Mouse (Mus musculus) embryonic facial prominence, embryonic 12.5 days (tissue): ENCODE data around the gene Slc4a8. TPM values are rescaled to one million over a fixed set of nuclear protein-coding genes. Genes with fewer than 3 reads are reported as not detected.

Experiments
- ATAC-seq: fragments of 200-750 bp; cut with Nextera tagmentation; 2 replicates; pipeline ENCODE4 v1.8.0; 2017; ENCODE audit not compliant: insufficient number of reproducible peaks, insufficient read depth, low FRiP score, low TSS enrichment
- H3K27ac ChIP-seq: fragments of 300-500 bp; sonication (generic); 2 replicates; pipeline ENCODE4 v1.5.1; 2016; ENCODE audit warnings: mild to moderate bottlenecking
- H3K27me3 ChIP-seq: fragments of 300-500 bp; sonication (generic); 2 replicates; pipeline ENCODE4 v1.6.1; 2016; ENCODE audit warnings: mild to moderate bottlenecking, moderate library complexity
- H3K36me3 ChIP-seq: fragments of 300-500 bp; sonication (generic); 2 replicates; pipeline ENCODE4 v1.6.1; 2016; ENCODE audit warnings: mild to moderate bottlenecking
- H3K4me1 ChIP-seq: fragments of 300-500 bp; sonication (generic); 2 replicates; pipeline ENCODE4 v1.6.1; 2016
- H3K4me2 ChIP-seq: fragments of 300-500 bp; sonication (generic); replicated peaks from 2 replicates; pipeline ENCODE4 v1.6.1; 2016; ENCODE audit warnings: mild to moderate bottlenecking, moderate library complexity
- H3K4me3 ChIP-seq: fragments of 300-500 bp; sonication (generic); 2 replicates; pipeline ENCODE4 v1.5.1; 2016; ENCODE audit warnings: mild to moderate bottlenecking
- H3K9ac ChIP-seq: fragments of 300-500 bp; sonication (generic); 2 replicates; pipeline ENCODE4 v1.6.1; 2016; ENCODE audit warnings: mild to moderate bottlenecking, moderate library complexity
- H3K9me3 ChIP-seq: fragments of 300-500 bp; sonication (generic); 2 replicates; pipeline ENCODE4 v1.6.1; 2016; ENCODE audit warnings: mild to moderate bottlenecking, moderate library complexity
- WGBS: fragments of 180-500 bp; shearing (Covaris S2); methylation state at CpG from one replicate; pipeline ENCODE4 v1.1.7; 2016; 5-methylcytosine and 5-hydroxymethylcytosine counted together
- polyA plus RNA-seq: library from polyadenylated mRNA; unstranded; fragments of >200 nt; fragmentation: Nextera tagmentation; extraction: Ambion mirVana; gene quantifications from 2 replicates; pipeline ENCODE4 v1.2.1, GENCODE M21; 2016

Slc4a8 gene
- polyA plus RNA-seq = 7.3 and 8.4 TPM in 2 replicates

GRCm38 (mm10) chr15:100761419-100762185 lies at the start of gene Slc4a8:
TSS of gene Slc4a8 (plus strand) at chr15:100761747.
- H3K4me1 ChIP-seq = peaks cover 16% of the 10 kb centered on the region
- H3K4me2 ChIP-seq = peak within 1 kb of the TSS; percentile 92
- H3K4me3 ChIP-seq = peak within 1 kb of the TSS; percentile 65
- no peaks in the 10 kb centered on the region for H3K36me3 ChIP-seq
- under 1% methylated on average over 61 of the region's 64 CpGs for WGBS
- H3K27ac ChIP-seq = peak within 1 kb of the TSS; percentile 73
- H3K9me3 ChIP-seq = no peaks in the 10 kb centered on the region
- H3K9ac ChIP-seq = peak within 1 kb of the TSS; percentile 66
- peak; percentile 94 for ATAC-seq
- 0 out of 2 replicates have a peak, but pooled peaks cover 5% of the 10 kb centered on the region for H3K27me3 ChIP-seq

GRCm38 (mm10) chr15:100714470-100714869 lies 47.1 kb upstream of the Slc4a8 start:
- Histone ChIP-seq H3K27ac (no peak overlapping the region), H3K9me3 (no peaks in the 10 kb centered on the region), H3K9ac (no peak overlapping the region), H3K4me1 (no peaks in the 10 kb centered on the region), H3K4me2 (no peak overlapping the region), H3K27me3 (no peaks in the 10 kb centered on the region), H3K36me3 (no peaks in the 10 kb centered on the region), H3K4me3 (no peak overlapping the region)
- no peak for ATAC-seq
- WGBS = 85% methylated on average over 8 of the region's 8 CpGs

- ATAC-seq = no peak
- Histone ChIP-seq H3K9ac (no peak overlapping the region), H3K9me3 (no peaks in the 10 kb centered on the region), H3K4me2 (no peak overlapping the region), H3K27me3 (no peaks in the 10 kb centered on the region), H3K4me3 (no peak overlapping the region), H3K36me3 (no peaks in the 10 kb centered on the region), H3K27ac (no peak overlapping the region), H3K4me1 (no peaks in the 10 kb centered on the region)
- 65% methylated on average over 9 of the region's 9 CpGs for WGBS
Measured at GRCm38 (mm10) chr15:100715399-100715993, 46.1 kb upstream of the Slc4a8 start.

GRCm38 (mm10) chr15:100717933-100718332 lies 43.6 kb upstream of the Slc4a8 start:
- Histone ChIP-seq H3K4me1 (no peaks in the 10 kb centered on the region), H3K9ac (no peak overlapping the region), H3K36me3 (no peaks in the 10 kb centered on the region), H3K9me3 (no peaks in the 10 kb centered on the region), H3K27me3 (no peaks in the 10 kb centered on the region), H3K4me3 (no peak overlapping the region), H3K4me2 (no peak overlapping the region), H3K27ac (no peak overlapping the region)
- 82% methylated on average over 6 of the region's 6 CpGs for WGBS
- ATAC-seq = no peak

- Histone ChIP-seq H3K27ac (no peak overlapping the region), H3K4me3 (no peak overlapping the region), H3K27me3 (no peaks in the 10 kb centered on the region), H3K4me1 (no peaks in the 10 kb centered on the region), H3K4me2 (no peak overlapping the region), H3K9ac (no peak overlapping the region), H3K9me3 (no peaks in the 10 kb centered on the region), H3K36me3 (no peaks in the 10 kb centered on the region)
- 80% methylated on average over 11 of the region's 11 CpGs for WGBS
- no peak for ATAC-seq
Measured at GRCm38 (mm10) chr15:100718572-100718971, 43.0 kb upstream of the Slc4a8 start.

- Histone ChIP-seq H3K4me1 (no peaks in the 10 kb centered on the region), H3K9me3 (no peaks in the 10 kb centered on the region), H3K4me3 (no peak overlapping the region), H3K9ac (no peak overlapping the region), H3K36me3 (no peaks in the 10 kb centered on the region), H3K27me3 (no peaks in the 10 kb centered on the region), H3K27ac (no peak overlapping the region), H3K4me2 (no peak overlapping the region)
- no peak for ATAC-seq
- 93% methylated on average over 5 of the region's 5 CpGs for WGBS
Measured at GRCm38 (mm10) chr15:100719217-100719616, 42.3 kb upstream of the Slc4a8 start.

- Histone ChIP-seq H3K27ac (no peak overlapping the region), H3K9ac (no peak overlapping the region), H3K36me3 (no peaks in the 10 kb centered on the region), H3K4me1 (no peaks in the 10 kb centered on the region), H3K4me3 (no peak overlapping the region), H3K4me2 (no peak overlapping the region), H3K9me3 (no peaks in the 10 kb centered on the region), H3K27me3 (no peaks in the 10 kb centered on the region)
- ATAC-seq = no peak
- 66% methylated on average over 10 of the region's 10 CpGs for WGBS
Measured at GRCm38 (mm10) chr15:100720066-100720465, 41.5 kb upstream of the Slc4a8 start.

GRCm38 (mm10) chr15:100721445-100721844 lies 40.1 kb upstream of the Slc4a8 start:
- ATAC-seq = no peak
- no peak overlapping the region for H3K9ac ChIP-seq
- no peak overlapping the region for H3K27ac ChIP-seq
- WGBS = 89% methylated on average over 5 of the region's 5 CpGs
- no peaks in the 10 kb centered on the region for H3K27me3 ChIP-seq
- H3K4me2 ChIP-seq = no peak overlapping the region
- no peaks in the 10 kb centered on the region for H3K36me3 ChIP-seq
- no peaks in the 10 kb centered on the region for H3K4me1 ChIP-seq
- no peaks in the 10 kb centered on the region for H3K9me3 ChIP-seq
- H3K4me3 ChIP-seq = no peak overlapping the region

- ATAC-seq = no peak
- H3K27me3 ChIP-seq = peaks cover 3% of the 10 kb centered on the region; the same call in 1 of the 2 replicates
- no peaks in the 10 kb centered on the region for H3K4me1 ChIP-seq
- no peak overlapping the region for H3K27ac ChIP-seq
- no peak overlapping the region for H3K4me3 ChIP-seq
- no peaks in the 10 kb centered on the region for H3K9me3 ChIP-seq
- H3K36me3 ChIP-seq = no peaks in the 10 kb centered on the region
- 68% methylated on average over 4 of the region's 4 CpGs for WGBS
- H3K9ac ChIP-seq = no peak overlapping the region
- no peak overlapping the region for H3K4me2 ChIP-seq
Measured at GRCm38 (mm10) chr15:100722026-100722425, 39.5 kb upstream of the Slc4a8 start.

GRCm38 (mm10) chr15:100722564-100722963 lies 39.0 kb upstream of the Slc4a8 start:
- H3K4me1 ChIP-seq = no peaks in the 10 kb centered on the region
- no peak overlapping the region for H3K9ac ChIP-seq
- no peak overlapping the region for H3K4me2 ChIP-seq
- ATAC-seq = no peak
- H3K27me3 ChIP-seq = peaks cover 7% of the 10 kb centered on the region
- no peaks in the 10 kb centered on the region for H3K9me3 ChIP-seq
- WGBS = 71% methylated on average over 6 of the region's 6 CpGs
- no peaks in the 10 kb centered on the region for H3K36me3 ChIP-seq
- H3K4me3 ChIP-seq = no peak overlapping the region
- H3K27ac ChIP-seq = no peak overlapping the region

- Histone ChIP-seq H3K27ac (no peak overlapping the region), H3K4me2 (no peak overlapping the region), H3K9ac (no peak overlapping the region), H3K36me3 (no peaks in the 10 kb centered on the region), H3K27me3 (peaks cover 16% of the 10 kb centered on the region), H3K4me3 (no peak overlapping the region), H3K9me3 (no peaks in the 10 kb centered on the region), H3K4me1 (peaks cover under 1% of the 10 kb centered on the region; the same call in 1 of the 2 replicates)
- 78% methylated on average over 14 of the region's 14 CpGs for WGBS
- no peak for ATAC-seq
Measured at GRCm38 (mm10) chr15:100723505-100723904, 38.0 kb upstream of the Slc4a8 start.

GRCm38 (mm10) chr15:100726721-100727120 lies 34.8 kb upstream of the Slc4a8 start:
- no peak overlapping the region for H3K4me3 ChIP-seq
- WGBS = 80% methylated on average over 11 of the region's 11 CpGs
- no peak overlapping the region for H3K4me2 ChIP-seq
- no peaks in the 10 kb centered on the region for H3K36me3 ChIP-seq
- no peak overlapping the region for H3K27ac ChIP-seq
- no peak for ATAC-seq
- H3K9me3 ChIP-seq = no peaks in the 10 kb centered on the region
- H3K27me3 ChIP-seq = peaks cover 45% of the 10 kb centered on the region
- 0 out of 2 replicates have a peak overlapping the region, but pooled peaks have one; percentile 19 for H3K9ac ChIP-seq
- peaks cover 11% of the 10 kb centered on the region; the same call in 1 of the 2 replicates for H3K4me1 ChIP-seq
